Mouse (Mus musculus) heart, postnatal 10 days (tissue): Measurements from ENCODE around the gene Fmnl2. TPM values are rescaled to one million over a fixed set of nuclear protein-coding genes. Genes with fewer than 3 reads are reported as not detected.

ENCODE experiments used
- DNase-seq, 2 experiments: peaks; one replicate each; pipeline ENCODE4 v3.0.0; 2021
- intact Hi-C: fragments of 180-260 bp; cut with DNase I; formaldehyde crosslinking; loops from one replicate; pipeline ENCODE4 v1.15.1; 2025
- total RNA-seq, 2 experiments: library from RNA; stranded (reverse); gene quantifications; 2 replicates each; pipeline ENCODE4 v1.2.3; 2021

The Fmnl2 gene
- total RNA-seq, 2 experiments from 2014 or later, result 7.5 to 7.8 TPM

GRCm38 (mm10) chr2:52979280-52979763 is 121.7 kb downstream of the Fmnl2 start:
- intact Hi-C loops, result no loop called here
- DNase-seq, result no peak

DNA sequence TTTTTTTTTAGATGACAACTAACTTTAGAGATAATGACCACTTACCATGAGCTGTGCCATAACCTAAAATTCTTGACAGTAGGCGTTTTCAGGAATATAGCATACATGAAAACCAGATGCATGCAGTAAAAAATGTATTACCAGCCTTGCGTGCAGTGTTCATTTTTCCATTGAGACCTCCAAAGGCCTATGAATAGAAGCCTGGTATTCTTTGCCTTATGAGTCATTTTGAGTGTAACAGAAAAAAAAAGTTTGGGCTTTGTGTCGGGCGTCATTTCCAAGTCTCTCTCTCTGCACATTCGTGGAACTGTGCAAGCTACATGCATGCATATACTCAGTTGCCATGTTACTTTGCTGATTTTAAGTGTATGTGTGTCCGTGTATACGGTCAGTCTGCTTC is 123.5 kb downstream of the Fmnl2 start:
- intact Hi-C loops, result no loop called here
- no peak for DNase-seq

- intact Hi-C loops, result no loop called here
These were observed 123.9 kb downstream of the Fmnl2 start for GRCm38 (mm10) chr2:52981595-52981994.

DNA sequence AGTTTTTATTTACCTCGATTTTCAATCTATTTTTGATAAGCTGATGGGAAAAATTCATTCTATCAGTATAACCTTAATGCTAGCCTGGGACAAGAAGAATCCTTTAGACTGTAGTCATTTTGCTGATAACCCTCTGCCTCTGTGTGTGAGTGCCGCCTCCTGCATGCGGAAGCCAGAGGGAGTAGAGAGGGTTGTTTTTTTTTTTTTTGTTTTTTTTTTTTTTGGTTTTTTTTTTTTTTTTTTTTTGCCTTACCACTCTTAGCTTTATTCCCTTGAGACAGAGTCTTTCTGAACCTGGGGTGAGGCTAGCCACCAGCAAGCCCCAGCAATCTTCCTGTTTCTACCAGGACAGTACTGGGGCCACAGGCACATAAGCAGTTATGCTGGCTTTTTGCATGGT is 124.8 kb downstream of the Fmnl2 start:
- intact Hi-C loops, result no loop called here

More at GRCm38 (mm10) chr2:52981595-52981994, 123.9 kb downstream of the Fmnl2 start:
- no peak for DNase-seq

GRCm38 (mm10) chr2:52984556-52984955 is 126.9 kb downstream of the Fmnl2 start:
- no peak for DNase-seq
- intact Hi-C loops, result no loop called here

More for the DNA sequence above, 124.8 kb downstream of the Fmnl2 start:
- no peak for DNase-seq

DNA sequence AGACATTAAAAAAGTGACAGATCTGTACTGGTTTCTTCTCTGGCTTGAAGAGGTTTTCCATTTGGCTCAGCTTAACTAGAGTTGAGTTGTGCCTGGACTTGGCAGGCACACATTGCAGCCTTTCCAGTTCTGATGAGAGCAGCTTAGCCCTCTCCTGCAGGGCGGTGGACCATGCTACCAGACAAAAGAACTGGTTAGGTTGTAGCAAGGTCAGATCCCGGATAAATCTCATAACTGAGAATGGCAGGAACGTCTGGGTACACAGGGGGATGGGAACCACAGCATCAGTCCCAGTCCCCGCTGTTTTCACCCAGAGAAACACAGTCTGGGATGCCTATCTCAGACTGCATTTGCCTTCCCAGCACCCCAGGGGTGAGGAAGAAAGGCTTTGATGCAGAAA is 127.5 kb downstream of the Fmnl2 start:
- intact Hi-C loops, result loop anchor here (5.0 kb wide), 1 partner anchor 128 kb away; the partner anchor contains the start of gene Fmnl2
- DNase-seq, result peak in 1 of 2 experiments; percentile 40

DNA sequence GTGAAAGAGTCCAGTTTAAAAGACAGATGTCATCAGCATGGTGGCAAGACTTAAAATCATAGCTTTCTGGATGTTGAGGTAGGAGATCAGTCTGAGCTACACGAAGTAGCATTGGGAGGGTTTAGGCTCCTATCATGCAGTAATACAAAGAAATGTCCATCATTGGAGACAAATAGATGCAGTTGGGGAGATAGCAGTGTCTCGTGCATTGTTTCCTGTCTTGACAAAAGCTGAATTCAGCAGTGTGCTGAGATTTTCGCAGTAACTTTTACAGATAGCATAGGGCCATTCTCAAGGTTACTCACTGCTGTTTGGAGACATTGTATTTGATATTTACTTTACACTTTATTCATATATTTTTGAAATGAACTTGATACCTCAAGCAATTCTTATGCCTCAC is 128.7 kb downstream of the Fmnl2 start:
- no peak for DNase-seq
- intact Hi-C loops, result loop anchor here (5.0 kb wide), 1 partner anchor 129 kb away; the partner anchor contains the start of gene Fmnl2

DNA sequence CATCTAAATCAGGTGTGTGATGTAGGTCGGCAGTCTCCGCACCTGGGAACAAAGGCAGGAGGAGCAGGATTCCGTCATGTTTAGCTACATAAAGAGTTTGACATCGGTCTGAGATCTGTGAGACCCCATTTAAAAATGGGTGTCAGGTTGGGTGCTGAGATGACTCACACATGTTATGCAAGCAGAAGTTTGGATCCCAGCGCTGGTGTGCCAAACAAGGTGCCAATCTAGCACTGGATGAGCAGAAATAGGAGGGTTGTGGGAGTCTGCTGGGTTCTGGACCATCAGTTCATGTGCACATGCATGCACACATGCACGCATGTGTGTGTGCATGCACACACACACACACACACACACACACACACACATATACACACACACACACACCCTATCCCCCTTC is 129.4 kb downstream of the Fmnl2 start:
- DNase-seq, result no peak
- intact Hi-C loops, result loop anchor here (5.0 kb wide), 1 partner anchor 130 kb away; the partner anchor contains the start of gene Fmnl2

- DNase-seq, result no peak
- intact Hi-C loops, result loop anchor here (5.0 kb wide), 1 partner anchor 130 kb away; the partner anchor contains the start of gene Fmnl2
These were observed 130.1 kb downstream of the Fmnl2 start for GRCm38 (mm10) chr2:52987637-52988295.

GRCm38 (mm10) chr2:52989316-52989715 is 131.7 kb downstream of the Fmnl2 start:
- no peak for DNase-seq
- intact Hi-C loops, result loop anchor here (5.0 kb wide), 1 partner anchor 132 kb away; the partner anchor contains the start of gene Fmnl2

DNA sequence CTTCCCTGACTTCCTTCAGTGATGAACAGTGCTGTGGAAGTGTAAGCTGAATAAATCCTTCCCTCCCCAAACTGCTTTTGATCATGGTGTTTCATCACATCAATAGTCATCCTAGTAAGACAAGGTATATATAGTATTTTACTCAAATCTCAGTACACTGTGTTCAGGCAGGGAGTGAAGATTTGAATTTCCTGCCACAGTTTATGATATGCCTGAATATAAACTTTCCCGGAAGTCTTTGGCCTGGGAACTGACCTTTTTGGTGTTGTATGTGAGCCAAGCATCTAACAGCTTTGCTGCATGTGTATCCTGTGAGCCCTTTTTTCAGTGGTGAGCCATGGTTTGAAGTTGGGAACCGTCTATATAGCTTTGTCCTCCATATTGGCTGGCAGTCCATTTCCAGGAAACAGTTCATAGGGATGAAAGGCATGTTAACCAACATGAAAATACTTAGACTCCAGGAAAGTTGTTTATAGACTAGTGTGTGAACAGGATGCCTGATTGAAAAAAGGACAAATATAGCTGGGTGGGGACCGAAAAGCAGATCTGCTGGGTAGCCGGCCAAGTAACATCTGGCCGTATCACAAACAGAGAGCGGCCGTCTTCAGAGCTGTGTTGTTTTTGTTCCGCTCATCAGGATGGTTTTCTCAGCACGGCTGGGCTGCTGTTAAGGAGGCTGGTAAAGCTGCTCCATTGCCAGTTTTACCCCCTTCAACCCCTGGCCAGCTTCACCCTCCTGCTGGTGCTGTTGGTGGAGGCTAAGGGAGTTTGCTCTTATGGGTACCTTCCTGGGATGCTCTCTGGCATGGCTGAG is 133.4 kb downstream of the Fmnl2 start:
- intact Hi-C loops, result no loop called here
- peak; percentile 48 to 60 for DNase-seq

GRCm38 (mm10) chr2:52991688-52992194 is 134.1 kb downstream of the Fmnl2 start:
- intact Hi-C loops, result no loop called here
- DNase-seq, result peak in 1 of 2 experiments; percentile 33

- intact Hi-C loops, result no loop called here
- no peak for DNase-seq
These were observed 135.6 kb downstream of the Fmnl2 start for GRCm38 (mm10) chr2:52993241-52993640.

DNA sequence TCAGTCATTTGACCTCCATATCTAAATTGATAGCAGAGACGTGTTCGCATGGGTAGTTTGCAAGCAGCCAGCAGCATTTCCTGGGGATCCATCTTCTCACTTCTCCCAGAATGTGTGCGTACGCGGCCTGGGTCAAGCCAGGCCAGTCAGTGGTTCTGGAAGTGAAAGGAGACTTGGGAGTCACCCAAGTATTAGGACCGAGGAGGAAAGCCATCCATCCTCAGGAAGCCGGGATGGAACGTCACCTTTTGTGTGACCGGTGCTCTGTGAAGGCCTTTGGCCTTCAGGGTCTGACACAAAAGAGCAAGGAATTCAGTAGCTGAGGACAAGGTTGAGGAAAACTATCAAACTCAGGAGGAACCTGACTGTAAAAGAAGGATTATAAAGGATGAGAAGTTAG is 136.9 kb downstream of the Fmnl2 start:
- DNase-seq, result peak in 1 of 2 experiments; percentile 32
- intact Hi-C loops, result no loop called here

DNA sequence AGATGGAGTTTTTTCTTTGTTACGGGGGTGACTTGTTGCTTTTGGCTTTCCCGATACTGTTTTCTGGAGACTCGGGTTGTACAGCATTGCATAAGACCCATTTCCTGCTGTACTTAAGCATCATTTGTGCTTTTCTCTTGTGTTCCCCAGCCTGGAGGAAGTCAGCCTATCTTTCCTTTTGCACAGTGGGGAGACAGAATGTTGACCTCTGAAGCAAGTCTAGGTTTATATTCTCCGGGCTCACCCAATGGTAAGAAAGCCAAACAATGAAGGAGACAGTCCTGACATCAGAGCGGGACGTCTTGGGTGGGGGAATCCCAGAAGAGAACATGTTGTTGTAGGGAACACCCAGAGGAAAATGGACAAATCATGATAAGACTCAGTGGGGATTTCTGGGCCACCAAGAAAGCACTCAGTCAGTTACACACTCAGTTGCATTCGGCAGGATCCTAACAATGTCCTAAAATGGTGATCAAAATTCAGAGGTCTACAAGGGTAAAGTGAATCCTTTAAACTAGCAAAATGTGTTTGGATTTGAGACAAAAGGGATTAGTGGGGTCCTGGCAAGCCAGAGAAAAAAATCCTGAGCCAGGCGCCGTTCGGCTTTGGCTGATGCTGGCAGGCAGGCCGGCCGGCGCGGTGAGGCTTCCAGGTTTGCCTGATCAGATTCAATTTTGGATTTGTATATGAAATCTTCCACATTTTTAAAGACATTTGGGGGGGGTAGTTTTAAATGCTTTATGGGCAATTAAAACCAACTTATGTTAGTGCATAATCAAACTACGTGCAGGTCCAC is 140.5 kb downstream of the Fmnl2 start:
- intact Hi-C loops, result no loop called here
- no peak for DNase-seq

DNA sequence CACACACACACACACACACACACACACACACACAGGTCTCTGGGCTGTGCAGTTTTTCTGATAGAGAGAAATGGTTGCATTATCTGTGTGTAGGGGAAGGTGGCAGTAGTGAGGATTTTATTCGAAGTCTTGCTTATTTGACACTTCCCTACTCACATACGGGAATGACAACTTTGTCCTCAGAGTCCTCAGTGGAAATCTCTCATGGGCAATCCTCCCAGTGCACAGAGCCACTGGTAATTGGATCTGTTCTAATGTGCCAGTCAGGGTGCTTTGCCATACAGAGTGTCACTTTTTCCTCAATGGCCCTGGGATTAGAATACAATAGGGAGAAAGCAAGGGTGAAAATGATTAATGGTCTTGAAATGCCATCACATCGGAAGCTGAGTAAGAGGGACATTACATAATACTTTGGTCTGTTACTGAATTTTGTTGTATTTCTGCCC is 141.9 kb downstream of the Fmnl2 start:
- peak in 1 of 2 experiments; percentile 33 for DNase-seq
- intact Hi-C loops, result no loop called here

DNA sequence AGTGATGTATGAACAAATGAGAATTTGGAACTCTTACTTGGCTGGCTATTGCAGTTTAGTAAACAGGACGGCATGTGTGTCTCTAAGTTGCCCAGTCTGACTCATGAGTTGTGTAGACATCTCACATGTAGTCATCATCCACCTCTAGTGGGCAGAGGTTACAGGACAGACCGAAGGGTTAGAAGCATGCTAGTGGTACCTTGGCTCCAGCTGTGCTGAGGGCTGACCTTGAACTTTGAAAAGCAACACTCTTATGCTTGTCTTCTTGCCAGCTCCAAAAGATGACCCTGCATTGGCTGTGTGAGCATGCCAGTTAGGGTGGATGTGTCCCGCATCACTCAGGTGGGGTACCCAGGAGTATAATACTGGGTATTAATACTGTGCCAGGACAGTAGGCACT is 142.8 kb downstream of the Fmnl2 start:
- intact Hi-C loops, result no loop called here
- DNase-seq, result no peak

- DNase-seq, result no peak
- intact Hi-C loops, result loop anchor here (2.0 to 5.0 kb wide), 3 partner anchors 75 to 243 kb away; partner anchors contain the start of gene Fmnl2
These were observed 148.5 kb downstream of the Fmnl2 start for GRCm38 (mm10) chr2:53006161-53006560.

DNA sequence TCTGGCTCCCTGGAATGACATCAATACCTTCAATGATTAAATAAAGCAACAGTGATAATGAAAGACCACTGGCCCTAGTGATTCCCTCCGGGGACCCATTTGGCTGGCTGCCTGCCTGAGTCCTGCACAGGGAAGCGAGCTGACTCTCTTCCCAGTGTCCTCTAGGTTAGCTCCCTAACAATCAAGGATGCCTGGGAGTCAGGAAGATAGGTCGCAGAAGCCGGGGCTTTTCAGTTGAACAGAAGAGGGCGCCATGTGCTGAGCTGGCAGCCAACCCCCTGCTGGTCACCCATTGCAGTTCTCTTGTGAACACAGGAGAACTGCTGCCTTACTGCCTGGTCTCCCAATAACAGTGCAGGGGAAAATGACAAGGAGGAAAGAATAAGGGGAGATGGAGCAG is 149.5 kb downstream of the Fmnl2 start:
- intact Hi-C loops, result loop anchor here (2.0 to 5.0 kb wide), 3 partner anchors 74 to 244 kb away; partner anchors contain the start of gene Fmnl2
- DNase-seq, result peak; percentile 67 to 75

DNA sequence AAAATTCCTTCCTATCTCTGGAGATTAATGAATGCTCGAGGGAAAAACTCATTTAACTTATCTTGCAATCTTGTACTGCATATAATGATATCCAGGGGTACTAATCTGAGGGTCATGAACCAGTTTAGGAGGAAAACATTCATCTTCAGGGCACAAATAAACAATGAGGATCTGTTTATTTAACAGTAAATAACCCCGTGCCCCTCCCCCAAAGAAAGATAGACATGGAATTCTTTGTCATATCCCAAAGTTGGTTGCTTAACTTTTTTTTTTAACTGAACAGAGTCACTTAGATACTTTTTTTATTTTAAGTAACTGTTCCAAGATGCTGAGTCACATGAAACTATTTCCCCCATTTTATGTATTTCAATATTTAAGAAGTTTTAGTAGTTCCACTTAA is 155.4 kb downstream of the Fmnl2 start:
- no peak for DNase-seq
- intact Hi-C loops, result no loop called here
